8 mouse cellular contexts compared by ENCODE assay signal in genomic region chr3:144107664-144108063, GRCm38 (mm10).
DNase-seq lines count a peak whose midpoint lies in the region; ATAC-seq and TF ChIP-seq lines count a peak whose summit lies in the region.

No protein-coding gene starts in this region.

- no peak overlapping the region for H3K9ac ChIP-seq in heart, embryonic 12.5 days
- no peak overlapping the region for H3K9ac ChIP-seq in forebrain, embryonic 13.5 days

- TF ChIP-seq CTCF in kidney, adult 2 months (conservative IDR thresholded peaks at IDR 0.05; ENCODE audit: insufficient read depth, insufficient read length, low read depth, low read length) = no peak

- H3K36me3 ChIP-seq in heart, embryonic 12.5 days = no peaks in the 10 kb centered on the region
- H3K36me3 ChIP-seq in forebrain, embryonic 13.5 days (ENCODE audit: poor library complexity, severe bottlenecking) = no peaks in the 10 kb centered on the region
- H3K36me3 ChIP-seq in kidney, adult 2 months (ENCODE audit: control insufficient read depth, insufficient read depth, low read length) = no peaks in the 10 kb centered on the region

- no peak overlapping the region for H3K4me3 ChIP-seq in heart, embryonic 12.5 days
- H3K4me3 ChIP-seq in forebrain, embryonic 13.5 days = no peak overlapping the region
- H3K4me3 ChIP-seq in kidney, adult 2 months (ENCODE audit: insufficient read depth, low read depth, low read length) = no peak overlapping the region

- no peak for TF ChIP-seq POLR2A in kidney, adult 2 months (IDR thresholded peaks at IDR 0.05; ENCODE audit: low read depth, low read length)

- no peak overlapping the region for H3K4me2 ChIP-seq in heart, embryonic 12.5 days
- H3K4me2 ChIP-seq in forebrain, embryonic 13.5 days = no peak overlapping the region

- H3K27ac ChIP-seq in heart, embryonic 12.5 days (ENCODE audit: poor library complexity, severe bottlenecking) = no peak overlapping the region
- H3K27ac ChIP-seq in forebrain, embryonic 13.5 days = no peak overlapping the region; the same call in 1 of the 2 replicates
- no peak overlapping the region for H3K27ac ChIP-seq in kidney, adult 2 months (ENCODE audit: insufficient read depth, low read depth, low read length)

- no peaks in the 10 kb centered on the region for H3K27me3 ChIP-seq in heart, embryonic 12.5 days (replicated peaks)
- no peaks in the 10 kb centered on the region for H3K27me3 ChIP-seq in forebrain, embryonic 13.5 days
- H3K27me3 ChIP-seq in kidney, adult 2 months (replicated peaks; ENCODE audit: control insufficient read depth, insufficient read depth, low read length) = no peaks in the 10 kb centered on the region

- no peaks in the 10 kb centered on the region for H3K9me3 ChIP-seq in heart, embryonic 12.5 days (replicated peaks)
- no peaks in the 10 kb centered on the region for H3K9me3 ChIP-seq in forebrain, embryonic 13.5 days (replicated peaks)

- H3K4me1 ChIP-seq in heart, embryonic 12.5 days (replicated peaks) = peaks cover 6% of the 10 kb centered on the region
- H3K4me1 ChIP-seq in forebrain, embryonic 13.5 days = peaks cover 27% of the 10 kb centered on the region
- no peaks in the 10 kb centered on the region for H3K4me1 ChIP-seq in kidney, adult 2 months (ENCODE audit: control insufficient read depth, insufficient read depth, low read length)

- peak; percentile 91 for DNase-seq in heart, adult 11 months
- peak; percentile 89 for DNase-seq in layer of hippocampus, adult 9-11 months
- peak; percentile 29 for DNase-seq in right cerebral cortex, adult 18-20 months
- no peak for DNase-seq in gastrocnemius, postnatal 10 days
- no peak for DNase-seq in kidney, adult 2 months

- ATAC-seq in heart, embryonic 12.5 days (ENCODE audit: insufficient number of reproducible peaks, low FRiP score) = no peak
- peak; percentile 91 for ATAC-seq in forebrain, embryonic 13.5 days
- no peak for ATAC-seq in activated CD4-positive, CD25-positive, alpha-beta regulatory T cell, adult 4 months

- WGBS in heart, embryonic 12.5 days = 77% methylated on average over 7 of the region's 7 CpGs
- 17% methylated on average over 7 of the region's 7 CpGs for WGBS in forebrain, embryonic 13.5 days
- WGBS in kidney, adult 2 months = 58% methylated on average over 7 of the region's 7 CpGs

Comparison
In these comparisons a context has a peak if more than half of its experiments do, and no peak if none do; other contexts are left out.
1. DNase-seq: peak in heart, adult 11 months (single experiment), layer of hippocampus, adult 9-11 months (single experiment) and right cerebral cortex, adult 18-20 months (single experiment); none in gastrocnemius, postnatal 10 days (single experiment) and kidney, adult 2 months (single experiment).